Mouse (Mus musculus): ENCODE results near the gene Pdx1. TPM values are rescaled to one million over a fixed set of nuclear protein-coding genes. Genes with fewer than 3 reads are reported as not detected.

Gene Pdx1
- polyA plus RNA-seq, 1 experiment: not detected

GRCm38 (mm10) chr5:147315432-147316075 is 45.8 kb downstream of the Pdx1 start:
- H3K4me1 ChIP-seq (ENCODE audit: control insufficient read depth, insufficient read depth, insufficient read length, low read length): no peaks in the 10 kb centered on the region
- H3K4me3 ChIP-seq (ENCODE audit: insufficient read depth, low read depth, low read length): no peak overlapping the region
- H3K27ac ChIP-seq (replicated peaks; ENCODE audit: low read depth, low read length): no peak overlapping the region

DNA sequence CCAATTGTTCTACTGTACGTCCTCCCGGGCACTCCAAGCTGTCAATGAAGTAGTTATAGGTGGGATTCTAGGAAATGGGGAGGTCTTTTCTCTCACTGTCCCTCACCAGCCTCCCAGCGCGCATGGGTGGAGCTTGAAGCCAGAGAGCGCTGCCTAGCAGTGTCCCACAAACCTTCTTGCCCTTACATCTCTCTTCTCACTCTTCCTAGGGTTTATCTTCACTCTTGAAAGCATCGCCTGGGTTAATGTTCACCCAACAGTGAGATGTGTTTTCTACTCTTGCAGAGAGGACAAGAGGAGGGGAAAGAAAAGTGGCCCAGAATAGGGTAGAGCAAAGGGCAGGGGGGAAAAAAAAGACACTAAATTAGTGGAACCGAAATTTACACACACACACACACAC is 47.6 kb downstream of the Pdx1 start:
- no peaks in the 10 kb centered on the region for H3K4me1 ChIP-seq (ENCODE audit: control insufficient read depth, insufficient read depth, insufficient read length, low read length)
- H3K27ac ChIP-seq (replicated peaks; ENCODE audit: low read depth, low read length): no peak overlapping the region
- H3K4me3 ChIP-seq (ENCODE audit: insufficient read depth, low read depth, low read length): no peak overlapping the region

- no peaks in the 10 kb centered on the region for H3K4me1 ChIP-seq (ENCODE audit: control insufficient read depth, insufficient read depth, insufficient read length, low read length)
- H3K4me3 ChIP-seq (ENCODE audit: insufficient read depth, low read depth, low read length): no peak overlapping the region
- H3K27ac ChIP-seq (replicated peaks; ENCODE audit: low read depth, low read length): no peak overlapping the region
Observed at GRCm38 (mm10) chr5:147317991-147318390, 48.2 kb downstream of the Pdx1 start.

GRCm38 (mm10) chr5:147319653-147320052 is 49.9 kb downstream of the Pdx1 start:
- Histone ChIP-seq H3K27ac (replicated peaks; ENCODE audit: low read depth, low read length) (no peak overlapping the region), H3K4me1 (ENCODE audit: control insufficient read depth, insufficient read depth, insufficient read length, low read length) (no peaks in the 10 kb centered on the region), H3K4me3 (ENCODE audit: insufficient read depth, low read depth, low read length) (no peak overlapping the region)

- Histone ChIP-seq H3K4me1 (ENCODE audit: control insufficient read depth, insufficient read depth, insufficient read length, low read length) (no peaks in the 10 kb centered on the region), H3K4me3 (ENCODE audit: insufficient read depth, low read depth, low read length) (no peak within 1 kb of the TSS), H3K27ac (replicated peaks; ENCODE audit: low read depth, low read length) (no peak within 1 kb of the TSS)
Observed at GRCm38 (mm10) chr5:147322183-147322582, 52.4 kb downstream of the Pdx1 start, which contains the start of gene Urad. Gene Urad (minus strand): TSS chr5:147322440.

DNA sequence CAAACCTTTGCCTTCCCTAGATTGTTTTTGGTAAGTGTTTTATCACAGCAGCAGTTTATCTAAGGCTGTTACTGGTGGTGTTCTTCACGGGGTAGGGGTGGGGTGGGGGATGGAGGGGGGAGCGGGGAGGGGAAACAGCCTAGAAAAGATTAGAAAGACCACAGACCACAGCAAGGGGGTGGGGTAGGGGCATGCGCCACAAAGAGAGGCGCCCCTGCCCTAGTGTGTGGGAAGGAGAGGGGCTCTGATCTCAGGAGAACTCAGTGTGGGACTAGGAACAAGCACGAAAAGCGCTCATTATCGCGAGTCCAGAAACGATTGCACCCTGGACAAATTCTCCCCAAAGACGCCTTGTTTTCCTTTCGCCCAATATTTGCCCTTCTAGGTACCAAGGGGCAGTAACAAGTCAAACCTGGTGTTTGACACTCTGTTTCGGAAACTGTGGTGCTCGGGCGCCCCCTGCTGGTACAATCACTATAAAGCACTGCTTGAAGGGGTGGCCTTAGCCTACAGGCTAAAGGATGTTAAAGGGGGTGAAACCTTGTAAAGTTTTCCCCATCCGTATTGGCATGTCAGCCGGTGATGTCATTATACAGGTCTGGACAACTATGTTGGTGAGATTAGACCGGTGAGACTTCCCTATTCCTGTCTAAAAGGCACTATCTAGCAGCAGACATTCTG is 53.6 kb downstream of the Pdx1 start:
- H3K4me1 ChIP-seq (ENCODE audit: control insufficient read depth, insufficient read depth, insufficient read length, low read length): no peaks in the 10 kb centered on the region
- no peak overlapping the region for H3K27ac ChIP-seq (replicated peaks; ENCODE audit: low read depth, low read length)
- no peak overlapping the region for H3K4me3 ChIP-seq (ENCODE audit: insufficient read depth, low read depth, low read length)

Other genes starting within 250 kb of the Pdx1 start
- 6.6 and 7.0 TPM in 2 replicates for gene Lnx2, start 193.4 kb upstream of the Pdx1 start, polyA plus RNA-seq (2012; ENCODE audit: insufficient read depth, insufficient read length, missing spikeins)
- 203 and 223 TPM in 2 replicates for gene Polr1d, start 192.9 kb upstream of the Pdx1 start, polyA plus RNA-seq (2012; ENCODE audit: insufficient read depth, insufficient read length, missing spikeins)
- not detected in 2 replicates for gene Gsx1, start 81.3 kb upstream of the Pdx1 start, polyA plus RNA-seq (2012; ENCODE audit: insufficient read depth, insufficient read length, missing spikeins)
- not detected in 2 replicates for gene Cdx2, start 37.3 kb downstream of the Pdx1 start, polyA plus RNA-seq (2012; ENCODE audit: insufficient read depth, insufficient read length, missing spikeins)
- gene Urad, start 52.5 kb downstream of the Pdx1 start, polyA plus RNA-seq (2012; ENCODE audit: insufficient read depth, insufficient read length, missing spikeins): not detected in 2 replicates
- not detected in 2 replicates for gene Flt3, start 130.5 kb downstream of the Pdx1 start, polyA plus RNA-seq (2012; ENCODE audit: insufficient read depth, insufficient read length, missing spikeins)
- 22.0 and 34.1 TPM in 2 replicates for gene Pan3, start 160.2 kb downstream of the Pdx1 start, polyA plus RNA-seq (2012; ENCODE audit: insufficient read depth, insufficient read length, missing spikeins)

Data from brown adipose tissue, adult 24 weeks (tissue).